Mouse (Mus musculus): Measurements from ENCODE around the gene Abl1. TPM values are rescaled to one million over a fixed set of nuclear protein-coding genes. Genes with fewer than 3 reads are reported as not detected.

The Abl1 gene
- polyA plus RNA-seq, 1 experiment = 44.8 TPM

DNA sequence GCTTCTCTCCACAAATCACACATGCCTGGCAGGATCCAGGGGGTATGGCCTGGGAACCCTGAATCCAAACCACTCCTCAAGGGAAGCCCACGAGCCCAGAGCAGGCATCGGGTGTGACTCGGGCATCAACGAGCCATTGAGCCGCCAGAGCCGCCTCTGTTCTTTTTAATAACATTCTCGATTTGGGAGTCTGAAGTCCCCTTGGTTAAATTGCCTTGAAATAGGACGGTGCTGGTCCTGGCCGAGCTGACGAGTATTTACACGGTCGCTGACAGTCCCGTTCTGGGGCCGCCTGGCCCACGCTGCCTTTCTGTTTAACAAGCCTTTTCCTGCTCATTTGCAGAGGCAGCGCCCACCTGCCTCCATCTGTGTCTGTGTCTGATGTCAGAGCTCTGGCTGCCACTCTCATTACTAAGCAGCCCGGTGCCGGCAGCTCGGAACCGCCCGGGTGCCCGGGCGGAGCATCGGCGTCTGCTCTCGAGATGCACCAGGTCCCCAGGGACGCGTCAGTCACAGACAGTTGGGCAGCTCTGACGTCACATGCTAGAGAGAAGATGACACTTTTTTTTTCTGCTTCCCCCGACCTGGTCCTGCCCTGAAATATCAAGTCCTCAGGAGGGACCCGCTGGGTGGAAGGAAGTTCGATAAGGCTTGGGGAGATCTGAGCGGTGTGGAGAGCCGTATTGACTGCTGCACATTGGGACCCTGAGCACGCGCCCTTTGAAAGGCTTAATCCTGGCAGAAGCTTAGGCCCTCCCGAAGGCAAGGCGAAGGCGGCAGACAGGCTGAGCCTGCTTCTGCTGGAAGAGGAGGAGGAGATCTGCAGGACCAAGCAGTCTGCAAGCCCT lies 134.6 kb downstream of the Abl1 start:
- Histone ChIP-seq H3K4me3 (ENCODE audit: low read depth, low read length) (peak overlapping the region; percentile 7), H3K27ac (ENCODE audit: insufficient read depth, low read length) (no peak overlapping the region), H3K4me1 (ENCODE audit: control insufficient read depth, insufficient read depth, low read length) (no peaks in the 10 kb centered on the region), H3K9me3 (replicated peaks; ENCODE audit: control insufficient read depth, insufficient read depth, low read length, poor library complexity, severe bottlenecking) (no peaks in the 10 kb centered on the region), H3K27me3 (ENCODE audit: control insufficient read depth, insufficient read depth, low read length, poor library complexity, severe bottlenecking) (no peaks in the 10 kb centered on the region), H3K9ac (ENCODE audit: low read depth, poor library complexity, severe bottlenecking) (no peak overlapping the region), H3K36me3 (ENCODE audit: control insufficient read depth, insufficient read depth, low read length, poor library complexity, severe bottlenecking) (no peaks in the 10 kb centered on the region)
- TF ChIP-seq CTCF (IDR thresholded peaks at IDR 0.05; ENCODE audit: low read depth, low read length) = no peak
- no peak for TF ChIP-seq POLR2A (IDR thresholded peaks at IDR 0.05; ENCODE audit: insufficient read depth, low read length)
- no peak for TF ChIP-seq EP300 (IDR thresholded peaks at IDR 0.05; ENCODE audit: insufficient read depth, low read depth, low read length)

DNA sequence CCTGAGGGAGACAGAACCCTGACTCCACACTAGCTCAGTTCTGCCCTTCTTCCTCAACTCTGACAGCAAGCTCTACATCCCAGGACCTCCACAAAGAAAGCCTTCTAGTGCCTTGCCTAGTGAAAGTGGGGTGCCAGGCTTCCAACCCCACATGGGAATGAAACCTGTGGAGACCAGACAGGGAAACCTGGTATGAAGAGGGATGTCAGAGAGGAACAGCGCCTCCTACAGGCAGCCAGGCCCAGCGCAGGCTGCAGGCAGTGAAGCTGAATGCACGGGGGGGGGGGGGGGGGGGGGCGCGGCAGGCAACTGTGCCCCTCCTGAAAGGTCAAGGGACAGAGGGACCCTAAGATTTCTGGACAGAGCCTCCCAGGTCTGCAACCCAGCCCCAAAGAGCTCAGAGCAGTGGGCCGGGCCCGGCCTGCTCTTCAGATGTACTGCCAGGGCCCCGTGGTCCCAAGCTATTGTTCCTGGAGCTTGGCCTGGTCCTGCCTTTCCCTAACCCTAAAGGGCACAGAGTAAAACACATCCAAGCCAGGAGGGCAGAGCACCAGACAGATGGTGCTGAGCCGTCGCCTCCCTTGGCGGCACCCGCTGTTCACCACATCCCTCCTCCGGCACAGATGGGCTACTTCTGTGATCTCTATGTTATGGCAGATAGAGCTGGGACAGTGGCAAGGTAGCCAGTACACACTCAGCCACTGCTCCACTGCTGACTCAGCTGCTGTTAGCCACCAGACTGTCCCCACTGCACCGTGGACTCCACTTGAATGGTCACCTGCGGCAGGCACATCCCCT lies 136.0 kb downstream of the Abl1 start:
- Histone ChIP-seq H3K27ac (ENCODE audit: insufficient read depth, low read length) (no peak overlapping the region), H3K4me1 (ENCODE audit: control insufficient read depth, insufficient read depth, low read length) (no peaks in the 10 kb centered on the region), H3K27me3 (ENCODE audit: control insufficient read depth, insufficient read depth, low read length, poor library complexity, severe bottlenecking) (no peaks in the 10 kb centered on the region), H3K9me3 (replicated peaks; ENCODE audit: control insufficient read depth, insufficient read depth, low read length, poor library complexity, severe bottlenecking) (no peaks in the 10 kb centered on the region), H3K4me3 (ENCODE audit: low read depth, low read length) (no peak overlapping the region), H3K9ac (ENCODE audit: low read depth, poor library complexity, severe bottlenecking) (no peak overlapping the region), H3K36me3 (ENCODE audit: control insufficient read depth, insufficient read depth, low read length, poor library complexity, severe bottlenecking) (no peaks in the 10 kb centered on the region)
- TF ChIP-seq POLR2A (IDR thresholded peaks at IDR 0.05; ENCODE audit: insufficient read depth, low read length) (no peak), CTCF (IDR thresholded peaks at IDR 0.05; ENCODE audit: low read depth, low read length) (peak; percentile 71), EP300 (IDR thresholded peaks at IDR 0.05; ENCODE audit: insufficient read depth, low read depth, low read length) (no peak)

DNA sequence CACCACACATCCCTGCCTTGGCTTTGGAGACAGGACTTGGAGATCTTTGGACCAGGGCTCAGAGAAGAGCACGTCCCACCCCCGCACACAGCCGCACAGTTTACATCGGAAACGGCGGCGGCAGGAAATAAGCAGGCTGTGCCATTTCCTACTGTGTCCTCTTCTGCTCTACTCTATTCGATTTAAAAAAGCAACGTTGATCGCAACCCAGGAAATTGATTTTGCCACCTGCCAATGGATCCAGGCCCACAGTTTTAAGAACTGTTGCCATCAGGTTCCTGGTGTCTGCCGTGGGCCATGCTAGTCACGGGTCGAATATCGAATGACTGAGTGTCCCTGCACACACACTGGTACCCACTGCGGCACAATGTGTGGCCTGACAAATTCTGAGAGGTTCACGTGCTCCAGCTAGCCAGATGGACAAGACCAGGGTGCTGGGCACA lies 137.3 kb downstream of the Abl1 start:
- no peaks in the 10 kb centered on the region for H3K4me1 ChIP-seq (ENCODE audit: control insufficient read depth, insufficient read depth, low read length)
- H3K27me3 ChIP-seq (ENCODE audit: control insufficient read depth, insufficient read depth, low read length, poor library complexity, severe bottlenecking) = no peaks in the 10 kb centered on the region
- H3K4me3 ChIP-seq (ENCODE audit: low read depth, low read length) = no peak overlapping the region
- no peak overlapping the region for H3K9ac ChIP-seq (ENCODE audit: low read depth, poor library complexity, severe bottlenecking)
- TF ChIP-seq POLR2A (IDR thresholded peaks at IDR 0.05; ENCODE audit: insufficient read depth, low read length) (no peak), EP300 (IDR thresholded peaks at IDR 0.05; ENCODE audit: insufficient read depth, low read depth, low read length) (no peak), CTCF (IDR thresholded peaks at IDR 0.05; ENCODE audit: low read depth, low read length) (no peak)
- no peak overlapping the region for H3K27ac ChIP-seq (ENCODE audit: insufficient read depth, low read length)
- no peaks in the 10 kb centered on the region for H3K36me3 ChIP-seq (ENCODE audit: control insufficient read depth, insufficient read depth, low read length, poor library complexity, severe bottlenecking)
- no peaks in the 10 kb centered on the region for H3K9me3 ChIP-seq (replicated peaks; ENCODE audit: control insufficient read depth, insufficient read depth, low read length, poor library complexity, severe bottlenecking)

DNA sequence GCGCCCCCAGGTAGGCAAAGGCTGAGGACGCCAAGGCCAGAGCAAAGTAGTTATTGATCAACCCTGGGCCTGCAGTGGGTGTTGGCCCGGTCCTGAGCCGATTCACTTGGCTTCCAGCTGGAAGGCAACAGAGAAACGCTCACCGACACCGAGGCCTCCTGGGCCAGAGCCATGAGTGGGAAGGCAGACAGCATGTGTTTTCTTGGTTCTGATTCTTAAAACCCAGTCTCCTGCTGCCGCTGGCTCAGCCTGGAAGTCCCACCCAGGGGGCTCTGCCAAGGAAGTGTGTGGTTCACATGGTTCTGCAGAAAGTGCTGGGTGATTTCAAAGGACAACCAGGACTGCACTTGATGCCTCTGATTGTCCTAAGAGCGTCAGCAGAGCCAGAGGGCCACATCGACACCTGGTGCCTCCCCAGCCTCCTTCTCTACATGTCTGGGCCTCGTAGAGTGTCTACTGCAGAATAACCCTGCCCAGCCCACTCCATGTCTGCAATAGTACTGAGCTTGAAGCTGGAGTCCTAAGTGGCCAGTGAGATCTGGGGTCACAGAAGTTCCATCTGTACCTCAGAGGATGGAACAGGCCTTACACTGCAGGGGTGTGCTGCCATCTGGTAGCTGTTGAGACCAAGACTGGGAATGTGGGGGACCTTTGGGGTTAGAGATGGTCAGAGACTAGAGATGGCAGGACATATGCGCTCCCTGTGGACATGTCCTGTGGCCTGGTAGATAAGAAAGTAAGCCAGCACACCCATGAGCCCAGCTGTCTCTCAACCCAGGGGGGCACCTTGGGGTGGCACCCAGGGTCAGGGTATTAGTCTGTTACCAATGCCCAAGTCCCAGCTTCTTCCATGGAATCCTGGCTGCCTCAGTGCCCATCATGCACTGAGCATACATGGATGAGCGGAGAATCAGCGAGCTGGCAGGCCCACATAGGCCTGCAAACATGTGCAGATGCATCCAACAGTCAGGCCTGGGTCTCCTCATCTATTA lies 138.2 kb downstream of the Abl1 start:
- H3K9ac ChIP-seq (ENCODE audit: low read depth, poor library complexity, severe bottlenecking) = no peak overlapping the region

DNA sequence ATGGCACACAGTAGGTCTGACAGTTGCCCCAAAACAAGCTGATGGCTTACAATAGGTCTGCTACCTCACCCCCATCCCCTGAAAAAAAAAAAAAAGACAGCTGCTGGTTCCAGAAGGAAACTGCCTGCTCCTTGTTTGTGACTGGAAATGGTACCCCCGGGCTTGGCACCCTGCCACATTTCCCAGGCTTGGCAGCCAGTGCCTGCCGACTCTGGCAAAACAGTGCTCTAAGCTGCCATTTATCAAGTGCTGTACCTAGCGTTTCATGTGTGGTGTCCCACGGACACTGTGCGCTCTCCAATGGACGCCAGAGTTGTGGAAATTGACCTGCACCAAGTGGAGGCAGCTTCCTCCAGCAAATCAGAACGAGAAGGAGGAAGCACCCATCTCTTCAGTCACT lies 139.7 kb downstream of the Abl1 start:
- Histone ChIP-seq H3K27me3 (ENCODE audit: control insufficient read depth, insufficient read depth, low read length, poor library complexity, severe bottlenecking) (no peaks in the 10 kb centered on the region), H3K36me3 (ENCODE audit: control insufficient read depth, insufficient read depth, low read length, poor library complexity, severe bottlenecking) (no peaks in the 10 kb centered on the region), H3K9ac (ENCODE audit: low read depth, poor library complexity, severe bottlenecking) (no peak overlapping the region), H3K9me3 (replicated peaks; ENCODE audit: control insufficient read depth, insufficient read depth, low read length, poor library complexity, severe bottlenecking) (no peaks in the 10 kb centered on the region), H3K4me3 (ENCODE audit: low read depth, low read length) (no peak overlapping the region), H3K4me1 (ENCODE audit: control insufficient read depth, insufficient read depth, low read length) (no peaks in the 10 kb centered on the region), H3K27ac (ENCODE audit: insufficient read depth, low read length) (no peak overlapping the region)
- TF ChIP-seq EP300 (IDR thresholded peaks at IDR 0.05; ENCODE audit: insufficient read depth, low read depth, low read length) = no peak
- TF ChIP-seq POLR2A (IDR thresholded peaks at IDR 0.05; ENCODE audit: insufficient read depth, low read length) = no peak
- no peak for TF ChIP-seq CTCF (IDR thresholded peaks at IDR 0.05; ENCODE audit: low read depth, low read length)

More for the DNA sequence above, 138.2 kb downstream of the Abl1 start:
- Histone ChIP-seq H3K27ac (ENCODE audit: insufficient read depth, low read length) (no peak overlapping the region), H3K27me3 (ENCODE audit: control insufficient read depth, insufficient read depth, low read length, poor library complexity, severe bottlenecking) (no peaks in the 10 kb centered on the region), H3K9me3 (replicated peaks; ENCODE audit: control insufficient read depth, insufficient read depth, low read length, poor library complexity, severe bottlenecking) (no peaks in the 10 kb centered on the region), H3K36me3 (ENCODE audit: control insufficient read depth, insufficient read depth, low read length, poor library complexity, severe bottlenecking) (no peaks in the 10 kb centered on the region), H3K4me3 (ENCODE audit: low read depth, low read length) (no peak overlapping the region), H3K4me1 (ENCODE audit: control insufficient read depth, insufficient read depth, low read length) (no peaks in the 10 kb centered on the region)
- TF ChIP-seq EP300 (IDR thresholded peaks at IDR 0.05; ENCODE audit: insufficient read depth, low read depth, low read length) (no peak), CTCF (IDR thresholded peaks at IDR 0.05; ENCODE audit: low read depth, low read length) (no peak)

All from ES-Bruce4 (cell line).